Mouse (Mus musculus): Measurements from ENCODE around the gene Cdk6. TPM values are rescaled to one million over a fixed set of nuclear protein-coding genes. Genes with fewer than 3 reads are reported as not detected.

The Cdk6 gene
- polyA plus RNA-seq, 1 experiment from 2014 or later: 18.0 TPM

DNA sequence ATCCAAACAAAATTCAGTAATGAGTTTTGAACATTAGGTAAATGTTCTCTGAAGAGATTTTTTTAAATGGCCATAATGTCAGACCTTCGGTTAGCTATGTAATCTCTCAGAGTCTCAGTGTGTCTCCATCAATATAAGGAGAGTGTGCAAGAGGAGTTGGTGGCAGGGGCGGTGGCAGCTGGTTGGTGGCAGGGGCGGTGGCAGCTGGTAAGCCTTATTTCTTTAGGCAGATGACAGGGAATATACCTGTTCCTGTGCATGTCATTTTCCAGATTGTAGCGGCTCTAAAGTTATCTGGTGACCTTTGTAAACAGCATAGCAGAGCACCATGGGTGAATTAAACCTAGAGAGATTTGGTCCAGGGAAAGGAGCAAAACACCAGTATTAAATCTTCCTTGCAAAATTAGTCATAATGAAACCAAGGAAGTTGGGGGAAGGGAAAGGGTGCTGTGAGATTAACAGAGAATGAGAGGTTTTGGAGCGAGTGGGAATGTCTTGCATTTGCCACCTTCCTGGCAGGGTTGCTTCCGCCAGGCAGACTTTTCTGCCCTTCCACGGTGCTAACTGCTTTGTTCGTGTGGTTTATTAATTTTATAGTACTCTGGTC lies 159.8 kb downstream of the Cdk6 start:
- no peak for ATAC-seq
- H3K4me2 ChIP-seq (replicated peaks): no peak overlapping the region
- 81% methylated on average over 8 of the region's 8 CpGs for WGBS

DNA sequence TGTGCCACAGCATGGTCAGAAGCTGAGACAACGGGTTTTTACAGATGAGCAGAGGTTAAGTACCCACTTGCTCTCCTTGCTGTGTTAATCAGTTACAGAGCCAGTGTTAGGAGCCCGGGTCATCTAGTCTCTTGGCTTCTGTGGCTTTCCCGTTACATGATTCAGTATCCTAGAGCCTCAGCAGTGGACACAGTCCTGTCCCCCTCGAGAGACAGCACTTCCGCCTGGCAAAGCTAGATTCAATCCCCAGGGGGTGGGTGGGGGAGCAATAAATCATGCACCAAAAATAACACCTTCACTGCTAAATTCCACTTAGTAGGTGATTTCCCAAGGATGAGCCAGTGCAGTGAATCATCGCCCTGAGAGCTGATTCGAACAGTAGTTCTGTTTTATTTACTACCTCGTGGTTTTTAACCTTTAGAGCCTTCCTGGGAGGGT lies 160.3 kb downstream of the Cdk6 start:
- no peaks in the 10 kb centered on the region for H3K9me3 ChIP-seq
- H3K9ac ChIP-seq (replicated peaks): no peak overlapping the region
- ATAC-seq: no peak
- no peak overlapping the region for H3K4me2 ChIP-seq (replicated peaks)
- no peak overlapping the region for H3K27ac ChIP-seq
- 65% methylated on average over 8 of the region's 8 CpGs for WGBS
- no peaks in the 10 kb centered on the region for H3K36me3 ChIP-seq
- no peaks in the 10 kb centered on the region for H3K27me3 ChIP-seq
- H3K4me3 ChIP-seq (replicated peaks): no peak overlapping the region
- H3K4me1 ChIP-seq (replicated peaks): no peaks in the 10 kb centered on the region

More for the DNA sequence above, 159.8 kb downstream of the Cdk6 start:
- no peak overlapping the region for H3K4me3 ChIP-seq (replicated peaks)
- no peak overlapping the region for H3K9ac ChIP-seq (replicated peaks)
- H3K27ac ChIP-seq: no peak overlapping the region
- H3K9me3 ChIP-seq: no peaks in the 10 kb centered on the region
- H3K4me1 ChIP-seq (replicated peaks): no peaks in the 10 kb centered on the region
- H3K27me3 ChIP-seq: no peaks in the 10 kb centered on the region
- no peaks in the 10 kb centered on the region for H3K36me3 ChIP-seq

DNA sequence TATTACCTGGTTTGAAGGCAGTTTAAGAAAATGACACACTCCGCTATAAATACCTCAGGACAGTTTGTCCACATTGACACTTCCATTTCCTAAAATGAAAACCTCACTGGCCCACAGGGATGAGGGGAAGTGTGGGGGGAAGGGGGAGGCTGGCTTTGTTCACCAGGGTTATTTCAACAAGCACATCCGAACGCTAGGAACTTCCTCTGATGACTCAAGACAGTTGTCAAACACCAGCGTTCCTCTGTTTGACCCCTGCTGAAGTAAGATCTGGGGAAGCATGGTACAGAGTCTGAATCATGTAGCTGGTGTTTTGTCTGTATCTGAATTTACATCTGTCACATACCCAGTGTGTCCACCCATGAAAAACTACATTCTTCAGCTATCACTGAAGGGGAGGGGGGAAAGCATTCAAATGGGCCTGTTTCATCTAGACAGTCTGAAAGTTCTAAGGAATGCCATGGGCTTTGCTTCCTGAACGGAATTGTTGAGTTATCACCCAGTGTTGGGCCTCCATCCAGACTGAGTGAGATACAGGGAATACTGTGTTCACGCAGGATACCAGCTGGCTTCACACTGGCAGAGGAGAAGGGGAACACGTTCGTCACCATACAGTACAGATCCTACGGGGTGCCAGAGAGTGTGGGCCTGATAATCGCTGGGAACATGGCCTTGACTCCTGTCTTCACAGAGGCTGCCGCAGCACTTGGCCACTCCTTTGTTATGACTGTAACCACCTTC lies 161.5 kb downstream of the Cdk6 start:
- Histone ChIP-seq H3K27me3 (no peaks in the 10 kb centered on the region), H3K27ac (no peak overlapping the region), H3K4me3 (replicated peaks) (no peak overlapping the region), H3K4me2 (replicated peaks) (no peak overlapping the region), H3K9me3 (no peaks in the 10 kb centered on the region), H3K9ac (replicated peaks) (no peak overlapping the region), H3K4me1 (replicated peaks) (no peaks in the 10 kb centered on the region), H3K36me3 (no peaks in the 10 kb centered on the region)
- WGBS: 82% methylated on average over 11 of the region's 11 CpGs
- ATAC-seq: 0 out of 2 replicates have a peak, but pooled peaks have one; percentile 45

DNA sequence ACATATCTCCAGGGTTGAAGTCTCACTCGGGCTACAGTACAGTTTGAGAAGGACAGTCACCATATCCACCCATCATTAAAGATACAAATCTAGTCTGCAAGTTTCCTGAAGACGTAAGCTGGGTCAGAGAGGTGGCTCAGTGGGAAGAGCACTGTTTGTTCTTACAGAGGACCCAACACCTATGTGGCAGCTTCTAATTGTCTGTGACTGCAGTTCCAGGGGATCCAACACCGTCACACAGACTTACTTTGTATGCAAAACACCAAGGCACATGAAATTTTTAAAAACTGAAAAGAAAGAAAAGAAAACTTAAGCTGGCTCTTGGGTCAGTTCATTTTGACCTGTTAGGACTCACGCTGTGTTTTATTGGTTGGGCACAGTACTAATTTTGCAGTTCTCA lies 162.1 kb downstream of the Cdk6 start:
- 80% methylated on average over 4 of the region's 4 CpGs for WGBS
- no peaks in the 10 kb centered on the region for H3K27me3 ChIP-seq
- no peak for ATAC-seq

DNA sequence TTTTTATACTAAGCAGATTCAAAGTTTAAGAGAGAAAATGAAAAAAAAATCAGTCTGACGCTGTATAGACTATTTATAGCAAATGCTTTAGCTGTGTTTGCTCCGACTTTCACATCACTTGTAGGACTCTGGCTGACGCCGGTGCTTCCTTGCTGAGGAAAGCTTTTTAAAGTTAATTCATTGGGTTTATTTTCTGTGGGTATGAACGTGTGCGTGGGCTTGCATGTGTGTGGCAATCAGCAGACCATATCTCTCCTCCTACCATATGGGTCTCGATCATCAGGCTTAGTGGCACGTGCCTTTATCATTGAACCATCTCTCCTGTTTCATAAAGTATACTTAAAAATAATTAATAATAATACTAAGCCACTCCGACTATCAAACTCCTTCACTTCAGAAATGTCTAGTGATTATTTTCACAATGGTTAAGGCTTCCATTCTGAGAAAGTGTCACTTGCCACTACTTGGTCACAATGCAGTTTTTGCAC lies 162.6 kb downstream of the Cdk6 start:
- Histone ChIP-seq H3K9me3 (no peaks in the 10 kb centered on the region), H3K4me1 (replicated peaks) (no peaks in the 10 kb centered on the region), H3K4me3 (replicated peaks) (no peak overlapping the region), H3K27me3 (no peaks in the 10 kb centered on the region), H3K9ac (replicated peaks) (no peak overlapping the region), H3K4me2 (replicated peaks) (no peak overlapping the region), H3K36me3 (no peaks in the 10 kb centered on the region), H3K27ac (no peak overlapping the region)
- no peak for ATAC-seq
- WGBS: 88% methylated on average over 9 of the region's 9 CpGs

More for the DNA sequence above, 162.1 kb downstream of the Cdk6 start:
- H3K4me3 ChIP-seq (replicated peaks): no peak overlapping the region
- no peak overlapping the region for H3K27ac ChIP-seq
- no peak overlapping the region for H3K4me2 ChIP-seq (replicated peaks)
- no peak overlapping the region for H3K9ac ChIP-seq (replicated peaks)
- no peaks in the 10 kb centered on the region for H3K36me3 ChIP-seq
- no peaks in the 10 kb centered on the region for H3K4me1 ChIP-seq (replicated peaks)
- no peaks in the 10 kb centered on the region for H3K9me3 ChIP-seq

DNA sequence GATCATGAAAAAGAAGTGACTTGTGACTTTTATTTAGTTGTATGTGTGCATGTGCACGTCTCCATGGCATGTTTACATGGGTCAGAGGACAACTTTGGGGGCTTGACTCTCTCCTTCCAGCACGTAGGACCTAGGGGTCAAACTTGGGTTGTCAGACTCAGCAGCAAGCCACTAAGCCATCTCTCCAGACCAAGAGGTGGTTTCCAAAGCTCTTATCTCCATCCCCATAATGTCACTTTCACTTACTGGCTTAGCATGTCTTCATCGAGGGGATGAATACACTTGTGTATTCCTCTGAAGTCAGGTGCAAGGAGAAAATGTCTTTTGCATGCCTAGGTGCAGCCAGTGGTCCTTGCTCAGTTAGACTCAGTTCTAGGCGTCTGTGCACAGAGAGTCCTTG lies 163.2 kb downstream of the Cdk6 start:
- H3K4me3 ChIP-seq (replicated peaks): no peak overlapping the region
- no peak for ATAC-seq
- 67% methylated on average over 4 of the region's 4 CpGs for WGBS
- H3K27ac ChIP-seq: no peak overlapping the region
- no peak overlapping the region for H3K4me2 ChIP-seq (replicated peaks)
- H3K4me1 ChIP-seq (replicated peaks): no peaks in the 10 kb centered on the region
- H3K36me3 ChIP-seq: no peaks in the 10 kb centered on the region
- no peaks in the 10 kb centered on the region for H3K9me3 ChIP-seq
- no peaks in the 10 kb centered on the region for H3K27me3 ChIP-seq
- no peak overlapping the region for H3K9ac ChIP-seq (replicated peaks)

DNA sequence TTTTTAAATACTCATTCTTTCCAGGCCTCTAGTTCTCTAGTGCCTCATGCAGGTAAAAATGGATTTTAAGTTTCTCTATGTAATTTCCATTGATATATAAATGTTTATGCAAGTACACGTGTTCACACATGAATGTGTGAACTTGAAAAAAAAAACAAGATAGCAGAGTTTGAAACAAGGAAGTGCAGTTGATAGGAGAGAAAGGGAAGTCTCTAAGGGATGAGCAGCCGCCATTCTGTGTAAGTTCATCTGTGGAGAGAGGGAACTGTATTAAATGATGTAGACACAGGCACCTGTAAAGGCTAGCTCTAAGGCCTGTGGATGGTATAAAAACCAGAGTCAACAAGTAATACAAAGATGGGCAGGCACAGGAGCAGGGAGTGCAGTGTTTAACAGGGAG lies 164.3 kb downstream of the Cdk6 start:
- H3K27me3 ChIP-seq: no peaks in the 10 kb centered on the region
- WGBS: 82% methylated on average over 2 of the region's 2 CpGs

DNA sequence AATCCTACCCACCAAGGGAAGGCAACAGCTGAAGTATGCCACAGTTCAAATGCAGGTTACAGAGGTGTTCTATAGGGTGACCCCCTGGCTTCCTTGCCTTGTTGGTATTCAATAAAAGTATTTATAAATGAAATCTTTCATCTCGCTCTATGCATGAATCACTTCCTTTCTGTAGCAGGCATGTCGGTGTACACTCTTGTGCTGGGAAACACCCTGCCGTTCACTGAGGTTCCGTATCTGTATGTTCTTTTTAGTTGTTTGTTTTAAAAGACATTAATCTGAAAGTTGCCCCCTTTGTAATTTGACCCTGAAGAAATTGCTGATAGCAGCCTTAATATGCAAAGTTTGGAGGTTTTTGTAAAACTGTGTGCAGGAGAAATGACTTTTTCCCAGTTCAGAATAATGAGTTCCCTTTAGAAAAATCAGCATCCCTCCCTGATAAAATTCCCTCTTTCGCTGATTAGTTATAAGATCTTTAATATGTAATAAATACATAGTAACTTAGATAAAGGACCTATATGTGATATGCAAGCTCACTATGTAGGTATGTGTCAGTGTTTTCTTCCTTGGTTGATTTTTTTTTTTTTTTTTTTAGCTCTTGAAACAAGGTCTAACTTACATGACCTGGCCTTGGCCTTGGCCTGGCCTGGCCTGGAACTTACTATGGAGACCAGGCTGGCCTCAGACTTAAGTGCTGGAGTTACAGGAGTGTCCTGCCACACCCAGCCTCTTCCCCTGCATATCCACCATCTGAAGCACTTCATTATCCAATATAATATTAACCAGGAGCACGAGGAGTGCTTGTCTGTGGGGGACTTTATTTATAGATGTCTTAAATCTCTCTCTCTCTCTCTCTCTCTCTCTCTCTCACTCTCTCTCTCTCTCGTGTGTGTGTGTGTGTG lies 167.4 kb downstream of the Cdk6 start:
- no peaks in the 10 kb centered on the region for H3K9me3 ChIP-seq
- H3K9ac ChIP-seq (replicated peaks): no peak overlapping the region
- no peak overlapping the region for H3K4me2 ChIP-seq (replicated peaks)
- H3K4me1 ChIP-seq (replicated peaks): peaks cover 3% of the 10 kb centered on the region; the same call in 1 of the 2 replicates
- no peaks in the 10 kb centered on the region for H3K27me3 ChIP-seq
- WGBS: 88% methylated on average over 7 of the region's 7 CpGs
- no peak overlapping the region for H3K4me3 ChIP-seq (replicated peaks)
- no peaks in the 10 kb centered on the region for H3K36me3 ChIP-seq
- no peak for ATAC-seq
- no peak overlapping the region for H3K27ac ChIP-seq

More for the DNA sequence above, 164.3 kb downstream of the Cdk6 start:
- Histone ChIP-seq H3K27ac (no peak overlapping the region), H3K36me3 (no peaks in the 10 kb centered on the region), H3K4me2 (replicated peaks) (no peak overlapping the region), H3K9me3 (no peaks in the 10 kb centered on the region), H3K4me3 (replicated peaks) (no peak overlapping the region), H3K9ac (replicated peaks) (no peak overlapping the region), H3K4me1 (replicated peaks) (no peaks in the 10 kb centered on the region)
- no peak for ATAC-seq

DNA sequence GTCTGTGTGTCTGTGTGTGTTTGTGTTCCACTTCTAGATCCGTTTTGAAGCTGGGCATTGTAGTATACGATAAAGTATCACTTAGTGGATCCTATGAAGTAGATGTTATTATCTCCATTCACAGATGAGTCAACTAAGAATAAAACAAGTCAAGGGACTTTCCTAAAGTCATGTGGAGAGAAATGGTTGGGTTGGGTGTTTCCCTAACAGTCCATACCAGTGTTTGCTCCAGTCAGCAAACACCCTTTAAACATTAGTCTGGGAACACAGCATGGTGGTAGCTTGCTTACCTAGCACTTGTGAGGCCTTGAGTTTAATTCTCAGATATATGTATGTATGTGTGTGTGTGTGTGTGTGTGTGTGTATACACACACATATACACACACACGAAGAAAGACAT lies 168.2 kb downstream of the Cdk6 start:
- no peak overlapping the region for H3K27ac ChIP-seq
- no peaks in the 10 kb centered on the region for H3K36me3 ChIP-seq
- H3K9ac ChIP-seq (replicated peaks): no peak overlapping the region
- H3K4me2 ChIP-seq (replicated peaks): no peak overlapping the region
- no peak for ATAC-seq
- 90% methylated on average over 3 of the region's 3 CpGs for WGBS
- no peaks in the 10 kb centered on the region for H3K9me3 ChIP-seq
- H3K4me3 ChIP-seq (replicated peaks): no peak overlapping the region
- no peaks in the 10 kb centered on the region for H3K27me3 ChIP-seq
- peaks cover 3% of the 10 kb centered on the region; the same call in 1 of the 2 replicates for H3K4me1 ChIP-seq (replicated peaks)

DNA sequence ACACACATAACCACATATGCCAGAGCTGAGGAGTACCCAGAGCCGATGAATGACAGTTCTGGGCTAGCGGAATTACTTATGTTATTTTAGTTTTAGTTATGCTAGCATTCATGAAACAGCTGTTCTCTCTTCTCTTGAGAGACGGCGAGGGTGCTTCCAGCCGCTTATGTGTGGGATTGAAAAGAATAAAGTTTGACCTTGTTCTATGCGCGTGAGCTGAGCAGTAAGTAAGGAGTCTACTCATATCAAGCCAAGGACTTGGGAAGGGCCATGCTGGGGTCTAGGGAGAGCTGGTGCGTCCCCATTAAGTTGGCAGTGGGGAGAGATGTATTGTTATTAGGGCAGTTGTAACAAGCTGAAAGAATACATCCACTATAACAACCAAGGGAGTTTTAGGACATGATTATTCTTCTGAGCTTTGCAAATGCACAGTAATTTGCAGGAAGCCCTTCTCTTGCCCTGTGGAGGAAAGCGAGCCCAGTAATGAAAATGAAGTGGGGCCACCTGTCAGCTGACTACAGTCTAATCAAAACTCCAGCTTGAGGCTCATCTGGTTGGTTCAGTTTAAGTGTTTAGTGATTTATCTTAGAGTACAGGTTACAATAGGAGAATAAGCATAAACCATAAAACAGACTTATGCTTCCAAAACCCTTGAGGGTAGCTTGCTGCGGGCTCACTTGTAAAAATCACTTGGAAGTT lies 170.0 kb downstream of the Cdk6 start:
- no peak overlapping the region for H3K9ac ChIP-seq (replicated peaks)
- H3K27me3 ChIP-seq: no peaks in the 10 kb centered on the region
- H3K36me3 ChIP-seq: no peaks in the 10 kb centered on the region
- H3K9me3 ChIP-seq: no peaks in the 10 kb centered on the region
- H3K4me3 ChIP-seq (replicated peaks): no peak overlapping the region
- no peak for ATAC-seq
- H3K27ac ChIP-seq: no peak overlapping the region
- peaks cover 3% of the 10 kb centered on the region; the same call in 1 of the 2 replicates for H3K4me1 ChIP-seq (replicated peaks)
- H3K4me2 ChIP-seq (replicated peaks): no peak overlapping the region
- WGBS: 85% methylated on average over 10 of the region's 10 CpGs

DNA sequence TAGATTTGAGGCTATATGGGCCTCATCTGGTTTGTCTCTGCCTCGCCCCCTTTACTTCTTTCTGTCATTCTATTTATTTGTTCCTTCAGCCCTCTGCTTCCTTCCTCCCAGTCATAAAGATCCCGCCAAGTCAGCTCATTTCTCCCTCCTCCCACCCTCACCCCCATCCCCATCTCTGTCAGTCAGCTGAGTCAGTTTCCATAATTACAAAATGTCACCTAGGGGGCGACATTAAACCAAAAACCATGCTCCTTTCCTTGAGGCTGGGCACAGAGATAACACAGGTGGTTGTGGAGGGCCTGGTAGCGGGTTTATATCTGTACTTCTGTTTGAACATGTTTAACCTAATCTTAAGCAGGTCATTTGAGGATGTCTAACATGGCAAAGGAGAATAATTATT lies 171.3 kb downstream of the Cdk6 start:
- Histone ChIP-seq H3K4me2 (replicated peaks) (no peak overlapping the region), H3K27me3 (no peaks in the 10 kb centered on the region), H3K9me3 (no peaks in the 10 kb centered on the region), H3K4me1 (replicated peaks) (peaks cover 3% of the 10 kb centered on the region; the same call in 1 of the 2 replicates), H3K4me3 (replicated peaks) (no peak overlapping the region), H3K9ac (replicated peaks) (no peak overlapping the region), H3K27ac (no peak overlapping the region), H3K36me3 (no peaks in the 10 kb centered on the region)
- peak; percentile 35; the same call in 1 of the 2 replicates for ATAC-seq
- 52% methylated on average over 4 of the region's 4 CpGs for WGBS

Data from midbrain, embryonic 13.5 days (tissue).